Mouse (Mus musculus) intestine, embryonic 14.5 days (tissue): ENCODE measurements at regions not wholly inside any gene's neighbourhood (a gene's known extent, or its start where the extent isn't known, plus 50 kb on each side); places are given as distances from the start of the nearest gene placed in this dataset.

Experiments used
- ATAC-seq: fragments of 200-750 bp; cut with Nextera tagmentation; replicated peaks from 2 replicates; pipeline ENCODE4 v1.8.0; 2017; ENCODE audit warnings: low read depth, moderate number of reproducible peaks, moderate TSS enrichment, moderate library complexity; ENCODE audit not compliant: low FRiP score, low TSS enrichment
- DNase-seq: peaks from one replicate; pipeline ENCODE4 v3.0.0-alpha.2; 2018; ENCODE audit warnings: low spot score
- H3K27ac ChIP-seq: fragments of 300-500 bp; sonication (generic); 2 replicates; pipeline ENCODE4 v1.5.1; 2014; ENCODE audit warnings: low read depth, mild to moderate bottlenecking, control low read depth
- H3K27me3 ChIP-seq: fragments of 300-500 bp; sonication (generic); replicated peaks from 2 replicates; pipeline ENCODE4 v1.6.1; 2014; ENCODE audit warnings: low read length, control low read depth; ENCODE audit not compliant: control insufficient read depth, insufficient read depth
- H3K36me3 ChIP-seq: fragments of 300-500 bp; sonication (generic); 2 replicates; pipeline ENCODE4 v1.6.1; 2014; ENCODE audit warnings: low read length, control low read depth; ENCODE audit not compliant: control insufficient read depth, insufficient read depth
- H3K4me1 ChIP-seq: fragments of 300-500 bp; sonication (generic); replicated peaks from 2 replicates; pipeline ENCODE4 v1.6.1; 2014; ENCODE audit warnings: low read length, control low read depth, mixed read lengths; ENCODE audit not compliant: control insufficient read depth, insufficient read depth
- H3K4me2 ChIP-seq: fragments of 300-500 bp; sonication (generic); 2 replicates; pipeline ENCODE4 v1.6.1; 2014; ENCODE audit warnings: low read length
- H3K4me3 ChIP-seq: fragments of 300-500 bp; sonication (generic); 2 replicates; pipeline ENCODE4 v1.5.1; 2014; ENCODE audit warnings: low read depth, low read length, control low read depth, mixed read lengths
- H3K9ac ChIP-seq: fragments of 300-500 bp; sonication (generic); 2 replicates; pipeline ENCODE4 v1.6.1; 2014; ENCODE audit warnings: mild to moderate bottlenecking, low read length
- H3K9me3 ChIP-seq: fragments of 300-500 bp; sonication (generic); 2 replicates; pipeline ENCODE4 v1.6.1; 2016; ENCODE audit warnings: low read length, control low read depth; ENCODE audit not compliant: control insufficient read depth
- WGBS: fragments of 180-500 bp; shearing (Covaris S2); extraction: QIAGEN DNeasy Blood & Tissue Kit; methylation state at CpG from one replicate; pipeline ENCODE4 v1.1.7; 2014; 5-methylcytosine and 5-hydroxymethylcytosine counted together

DNA sequence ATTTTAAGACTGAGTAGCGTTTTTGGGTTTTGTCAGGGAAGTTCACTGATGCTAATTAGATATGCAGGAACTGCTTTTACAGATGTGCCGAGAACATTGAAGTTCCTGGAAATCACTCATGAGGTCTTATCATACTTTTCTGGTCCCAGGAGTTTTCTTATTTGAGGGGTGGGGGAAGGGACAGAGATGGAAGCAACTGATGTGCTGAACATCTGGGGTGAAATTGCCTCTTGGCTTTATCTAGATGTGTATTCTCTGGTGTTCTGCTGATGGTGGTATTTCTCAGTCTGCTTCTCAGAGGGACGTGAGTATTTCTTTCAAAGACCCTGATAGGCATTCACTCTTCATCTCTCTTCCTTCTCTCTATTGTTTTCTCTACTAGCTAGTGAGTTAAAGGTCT, 107.5 kb upstream of the Sel1l start:
- DNase-seq: no peak
- H3K4me3 ChIP-seq: no peak overlapping the region
- no peaks in the 10 kb centered on the region for H3K4me1 ChIP-seq
- WGBS: 88% methylated on average over 3 of the region's 3 CpGs
- H3K9ac ChIP-seq: no peak overlapping the region
- no peak overlapping the region for H3K4me2 ChIP-seq
- H3K36me3 ChIP-seq: no peaks in the 10 kb centered on the region
- no peaks in the 10 kb centered on the region for H3K27me3 ChIP-seq
- no peak overlapping the region for H3K27ac ChIP-seq
- H3K9me3 ChIP-seq: no peaks in the 10 kb centered on the region
- ATAC-seq: no peak

DNA sequence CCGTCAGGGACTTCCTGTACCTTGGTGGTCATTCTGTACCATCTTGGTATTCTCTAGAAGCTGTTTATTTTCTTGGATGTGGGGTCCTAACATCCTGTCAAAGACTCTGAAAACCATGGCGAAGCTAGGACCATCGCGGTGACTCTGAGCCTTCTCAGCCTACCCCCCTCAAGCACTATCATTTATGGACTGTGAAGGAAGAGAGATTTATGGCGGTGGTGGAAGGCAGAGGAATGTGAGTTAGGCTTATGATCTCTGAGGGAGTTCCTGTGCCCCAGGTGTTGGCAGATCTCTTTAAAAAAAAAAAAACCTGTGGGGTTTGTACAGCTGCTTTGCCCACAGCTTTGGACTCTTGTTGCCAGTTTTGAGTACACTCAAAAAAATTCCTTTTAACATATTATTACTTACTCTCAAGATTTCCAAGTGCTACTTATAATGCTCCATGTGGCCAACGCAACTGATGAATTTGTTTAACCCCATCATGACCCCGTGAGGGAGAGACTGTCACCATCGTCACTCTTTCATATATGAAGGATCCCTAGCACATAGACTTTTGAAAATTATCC, 99.7 kb upstream of the Sel1l start:
- no peaks in the 10 kb centered on the region for H3K36me3 ChIP-seq
- H3K4me1 ChIP-seq: no peaks in the 10 kb centered on the region
- 65% methylated on average over 8 of the region's 8 CpGs for WGBS
- H3K4me2 ChIP-seq: no peak overlapping the region
- DNase-seq: no peak
- H3K27ac ChIP-seq: no peak overlapping the region
- no peaks in the 10 kb centered on the region for H3K9me3 ChIP-seq
- ATAC-seq: no peak
- H3K9ac ChIP-seq: no peak overlapping the region
- H3K27me3 ChIP-seq: no peaks in the 10 kb centered on the region
- no peak overlapping the region for H3K4me3 ChIP-seq

DNA sequence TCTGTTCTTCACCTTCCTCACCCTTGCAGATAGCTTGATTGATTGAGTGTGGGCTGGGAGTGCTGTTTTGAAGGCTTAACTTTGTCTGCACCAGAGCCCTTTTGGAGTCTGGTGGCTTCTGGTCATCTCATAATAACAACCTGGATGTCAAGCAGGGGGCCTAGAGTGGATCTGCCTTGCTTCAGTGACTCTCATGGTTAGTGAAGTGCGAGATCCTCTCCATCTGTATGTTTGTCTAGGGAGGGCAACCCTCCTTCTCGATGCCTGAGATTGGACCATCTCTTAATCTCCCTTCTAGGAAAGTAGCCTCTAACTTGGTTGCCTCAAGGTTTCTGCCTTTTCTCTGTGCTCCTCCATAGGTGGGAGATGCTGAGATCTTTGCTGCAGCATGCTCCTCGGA, 99.0 kb upstream of the Sel1l start:
- no peak overlapping the region for H3K9ac ChIP-seq
- 70% methylated on average over 3 of the region's 3 CpGs for WGBS
- H3K27ac ChIP-seq: no peak overlapping the region
- ATAC-seq (no peak), DNase-seq (no peak)
- H3K4me1 ChIP-seq: no peaks in the 10 kb centered on the region
- no peaks in the 10 kb centered on the region for H3K27me3 ChIP-seq
- no peaks in the 10 kb centered on the region for H3K36me3 ChIP-seq
- H3K4me3 ChIP-seq: no peak overlapping the region
- no peak overlapping the region for H3K4me2 ChIP-seq
- no peaks in the 10 kb centered on the region for H3K9me3 ChIP-seq

DNA sequence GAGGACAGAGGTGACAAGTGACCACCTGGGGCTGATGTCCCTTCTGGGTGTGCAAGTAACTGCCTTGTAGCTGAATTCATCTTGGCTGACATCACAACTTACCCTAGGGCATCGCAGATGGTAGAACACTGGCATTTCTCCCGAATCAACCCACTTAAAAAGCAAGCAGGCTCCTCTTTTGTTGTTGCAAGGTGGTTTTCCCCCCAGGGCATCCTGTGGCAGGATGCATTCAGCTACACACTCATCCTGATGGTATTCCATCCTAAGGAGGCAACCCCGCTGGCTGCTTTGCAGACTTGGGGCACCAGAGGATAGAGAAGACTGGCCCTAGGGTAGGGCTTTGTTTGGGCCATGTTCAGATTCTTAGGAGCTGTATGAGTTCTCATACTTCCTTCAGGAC, 97.6 kb upstream of the Sel1l start:
- H3K9me3 ChIP-seq: no peaks in the 10 kb centered on the region
- DNase-seq: no peak
- no peak overlapping the region for H3K27ac ChIP-seq
- H3K4me1 ChIP-seq: no peaks in the 10 kb centered on the region
- no peak for ATAC-seq
- no peak overlapping the region for H3K9ac ChIP-seq
- no peak overlapping the region for H3K4me3 ChIP-seq
- WGBS: 84% methylated on average over 3 of the region's 3 CpGs
- H3K36me3 ChIP-seq: no peaks in the 10 kb centered on the region
- H3K27me3 ChIP-seq: no peaks in the 10 kb centered on the region
- no peak overlapping the region for H3K4me2 ChIP-seq

DNA sequence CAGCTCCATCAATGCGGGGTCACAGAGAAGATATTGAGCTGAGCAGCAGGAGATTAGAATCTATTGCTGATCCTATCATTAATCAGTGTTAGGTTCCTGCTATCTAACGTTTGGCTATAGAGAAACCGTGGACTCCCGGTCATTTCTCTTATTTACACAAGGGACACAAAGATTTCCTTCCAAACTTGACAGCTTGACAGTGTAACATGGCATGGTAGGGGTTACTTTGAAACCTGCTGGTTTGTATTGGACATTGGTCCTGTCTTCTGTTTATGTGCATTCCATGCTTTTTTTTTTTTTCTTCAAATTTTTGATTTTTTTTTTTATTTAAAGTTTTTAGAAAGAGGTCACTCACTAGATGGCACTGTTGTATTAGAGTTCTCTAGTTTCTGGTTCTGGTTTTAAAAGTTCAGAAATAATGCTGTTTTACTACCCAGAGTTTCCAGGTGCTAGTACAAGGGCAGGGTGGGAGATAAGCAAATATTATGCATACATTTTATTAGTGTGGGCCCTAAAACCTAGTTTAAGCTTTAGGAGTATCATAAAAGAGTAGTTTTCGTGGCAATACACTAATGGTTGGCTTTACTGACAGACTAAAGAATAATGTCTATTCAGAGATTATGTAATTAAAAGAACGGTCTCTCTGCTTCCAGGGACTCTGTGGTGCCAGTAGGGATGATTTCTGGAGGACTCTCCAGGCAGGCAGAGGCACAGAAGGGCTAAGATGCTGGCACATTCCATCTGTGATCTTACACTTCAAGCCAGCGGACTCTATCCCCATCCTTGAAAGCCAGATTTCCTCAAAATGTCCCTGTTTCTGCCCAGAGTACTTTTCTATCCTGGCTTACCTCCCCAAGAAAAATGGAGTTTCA, 83.8 kb upstream of the Sel1l start:
- no peak overlapping the region for H3K9ac ChIP-seq
- H3K4me2 ChIP-seq: no peak overlapping the region
- H3K9me3 ChIP-seq: no peaks in the 10 kb centered on the region
- H3K27me3 ChIP-seq: no peaks in the 10 kb centered on the region
- H3K36me3 ChIP-seq: no peaks in the 10 kb centered on the region
- no peak overlapping the region for H3K4me3 ChIP-seq
- ATAC-seq (0 out of 2 replicates have a peak, but pooled peaks have one; percentile 32), DNase-seq (no peak)
- H3K27ac ChIP-seq: no peak overlapping the region
- WGBS: 31% methylated on average over 7 of the region's 7 CpGs
- no peaks in the 10 kb centered on the region for H3K4me1 ChIP-seq

DNA sequence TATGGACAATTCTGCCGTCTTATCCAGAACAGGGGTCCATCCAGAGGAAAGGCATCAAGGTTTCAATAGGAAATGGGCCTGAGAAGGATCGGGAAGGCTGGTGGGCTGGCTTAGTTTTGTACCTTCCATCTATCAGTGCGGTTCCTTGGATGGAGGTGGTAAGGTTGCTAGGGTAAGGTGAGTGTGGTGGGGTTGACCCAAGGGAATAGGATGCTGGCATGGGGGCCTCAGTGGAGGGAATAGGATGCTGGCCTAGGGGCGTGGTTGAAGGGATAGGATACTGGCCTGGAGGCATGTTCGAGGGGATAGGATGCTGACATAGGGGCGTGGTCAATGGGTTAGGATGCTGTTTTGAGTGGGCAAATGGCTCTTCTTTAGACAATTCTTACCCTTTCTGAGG, 82.6 kb upstream of the Sel1l start:
- no peaks in the 10 kb centered on the region for H3K36me3 ChIP-seq
- no peaks in the 10 kb centered on the region for H3K4me1 ChIP-seq
- no peak overlapping the region for H3K27ac ChIP-seq
- DNase-seq: no peak
- no peaks in the 10 kb centered on the region for H3K27me3 ChIP-seq
- H3K4me2 ChIP-seq: no peak overlapping the region
- H3K9ac ChIP-seq: no peak overlapping the region
- 88% methylated on average over 6 of the region's 6 CpGs for WGBS
- H3K9me3 ChIP-seq: no peaks in the 10 kb centered on the region
- no peak overlapping the region for H3K4me3 ChIP-seq
- no peak for ATAC-seq

DNA sequence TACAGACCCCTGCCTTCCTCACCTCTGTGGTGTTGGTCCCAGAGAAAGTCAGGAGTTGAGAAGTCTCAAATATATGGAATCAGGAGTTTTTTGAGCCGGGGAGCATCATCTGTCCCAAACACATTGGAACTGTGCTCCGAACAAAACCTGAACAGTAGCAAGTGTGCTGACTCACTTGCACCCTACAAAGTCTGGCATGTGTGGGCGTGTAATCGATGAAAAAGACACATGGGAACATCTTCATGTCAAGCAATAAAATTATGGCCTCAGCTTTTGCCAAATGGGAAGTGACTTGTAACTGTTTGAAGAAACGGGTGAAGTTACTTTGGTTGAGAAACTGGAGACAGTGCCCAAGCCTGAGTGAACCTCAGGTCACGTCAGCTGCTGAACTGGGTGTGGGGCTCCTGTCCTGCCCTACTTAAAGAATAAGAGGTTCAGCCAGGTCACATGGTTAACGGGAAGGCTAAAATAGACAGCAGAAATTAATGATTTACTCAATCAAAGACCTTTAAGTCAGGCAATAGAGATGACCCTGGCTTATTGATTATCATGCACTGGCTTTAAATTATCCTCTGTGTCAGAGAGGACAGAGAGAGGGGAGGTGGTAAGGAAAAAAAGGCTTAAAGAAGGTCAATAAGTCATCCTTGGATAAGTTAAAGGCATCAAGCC, 80.6 kb upstream of the Sel1l start:
- no peak overlapping the region for H3K27ac ChIP-seq
- H3K27me3 ChIP-seq: no peaks in the 10 kb centered on the region
- WGBS: 54% methylated on average over 7 of the region's 7 CpGs
- ATAC-seq: no peak
- DNase-seq: no peak
- H3K9me3 ChIP-seq: no peaks in the 10 kb centered on the region
- H3K4me2 ChIP-seq: no peak overlapping the region
- no peak overlapping the region for H3K9ac ChIP-seq
- no peaks in the 10 kb centered on the region for H3K4me1 ChIP-seq
- H3K36me3 ChIP-seq: no peaks in the 10 kb centered on the region
- H3K4me3 ChIP-seq: no peak overlapping the region

DNA sequence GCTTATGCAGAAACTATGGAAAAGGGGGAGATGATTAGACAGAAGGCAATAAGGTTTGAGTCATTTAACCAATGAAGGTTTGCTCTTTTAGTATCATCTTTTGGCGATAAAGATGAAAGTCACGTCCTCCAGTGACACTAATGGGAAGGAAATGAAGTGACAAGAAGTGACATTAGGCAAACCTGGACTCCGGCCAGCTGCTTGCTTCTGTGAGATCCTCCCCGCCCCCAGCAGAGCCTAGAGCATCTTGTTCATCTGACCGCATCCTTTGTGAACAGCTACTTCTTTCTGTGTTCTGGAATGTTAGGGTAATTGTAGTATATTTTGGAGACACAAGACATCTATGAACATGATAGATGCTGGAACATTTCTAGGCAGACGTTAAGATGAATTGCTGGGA, 78.6 kb upstream of the Sel1l start:
- no peaks in the 10 kb centered on the region for H3K27me3 ChIP-seq
- no peak overlapping the region for H3K4me3 ChIP-seq
- no peak overlapping the region for H3K4me2 ChIP-seq
- 83% methylated on average over 6 of the region's 6 CpGs for WGBS
- no peak for DNase-seq
- no peak overlapping the region for H3K9ac ChIP-seq
- ATAC-seq: no peak
- H3K9me3 ChIP-seq: no peaks in the 10 kb centered on the region
- H3K4me1 ChIP-seq: no peaks in the 10 kb centered on the region
- no peak overlapping the region for H3K27ac ChIP-seq
- H3K36me3 ChIP-seq: no peaks in the 10 kb centered on the region
